13 mouse cellular contexts compared by ENCODE assay signal in genomic region chr2:146561505-146561904, GRCm38 (mm10). TPM values are rescaled to one million over a fixed set of nuclear protein-coding genes. Genes with fewer than 3 reads are reported as not detected.
DNase-seq lines count a peak whose midpoint lies in the region; ATAC-seq lines count a peak whose summit lies in the region.
"Had no signal": no experiment of that assay in that cellular context is flagged by ENCODE, and none has a peak within 500 bp of the region (broad histone marks: within the 10 kb centered on the region; RNA-seq: fewer than 3 reads in every experiment).

No protein-coding gene starts in this region.

- no peak for ATAC-seq in monocyte, adult 5-6 weeks (replicated peaks; ENCODE audit: insufficient number of reproducible peaks, low FRiP score, low TSS enrichment, poor library complexity, severe bottlenecking)
- ATAC-seq in forebrain, embryonic 13.5 days = no peak
- ATAC-seq: liver, postnatal 0 days; midbrain, embryonic 16.5 days had no signal

- no peak overlapping the region for H3K27ac ChIP-seq in heart, embryonic 10.5 days
- H3K27ac ChIP-seq in forebrain, embryonic 13.5 days = no peak overlapping the region
- H3K27ac ChIP-seq: gastrocnemius, adult 2 months had no signal

- no peak overlapping the region for H3K9ac ChIP-seq in forebrain, embryonic 13.5 days
- H3K9ac ChIP-seq: liver, postnatal 0 days had no signal

- no peaks in the 10 kb centered on the region for H3K27me3 ChIP-seq in heart, embryonic 10.5 days (ENCODE audit: insufficient read depth, poor library complexity, severe bottlenecking)
- H3K27me3 ChIP-seq in forebrain, embryonic 13.5 days = no peaks in the 10 kb centered on the region

- no peak overlapping the region for H3K4me3 ChIP-seq in heart, embryonic 10.5 days
- no peak overlapping the region for H3K4me3 ChIP-seq in forebrain, embryonic 13.5 days
- H3K4me3 ChIP-seq: gastrocnemius, adult 2 months had no signal

- WGBS in heart, embryonic 10.5 days = 76% methylated on average over 3 of the region's 3 CpGs
- whole genome bisulfite sequencing in forebrain, embryonic 13.5 days = 73% methylated on average over 3 of the region's 3 CpGs

- no peak overlapping the region for H3K4me2 ChIP-seq in forebrain, embryonic 13.5 days

- peak; percentile 64 for DNase-seq in adrenal gland, postnatal 10 days
- DNase-seq in adrenal gland, adult 2 months = no peak
- peak; percentile 42 to 44 for DNase-seq in heart, postnatal 10 days
- no peak for DNase-seq in heart, embryonic 10.5 days (ENCODE audit: low spot score)
- DNase-seq in urinary bladder, postnatal 14 days (ENCODE audit: low spot score) = peak; percentile 46
- no peak for DNase-seq in urinary bladder, postnatal 36 days (ENCODE audit: low spot score in 2 of 2)
- DNase-seq: gastrocnemius, adult 2 months; kidney, adult 18-20 months; liver, postnatal 0 days; right cerebral cortex, postnatal 14 days had no signal

- no peaks in the 10 kb centered on the region for H3K4me1 ChIP-seq in heart, embryonic 10.5 days
- H3K4me1 ChIP-seq in forebrain, embryonic 13.5 days = no peaks in the 10 kb centered on the region

- H3K9me3 ChIP-seq in heart, embryonic 10.5 days = no peaks in the 10 kb centered on the region
- no peaks in the 10 kb centered on the region for H3K9me3 ChIP-seq in forebrain, embryonic 13.5 days (replicated peaks)

- H3K36me3 ChIP-seq in heart, embryonic 10.5 days = no peaks in the 10 kb centered on the region
- no peaks in the 10 kb centered on the region for H3K36me3 ChIP-seq in forebrain, embryonic 13.5 days (ENCODE audit: poor library complexity, severe bottlenecking)

- intact Hi-C loops in heart, postnatal 10 days (cut with DNase I) = no loop called here

RNA-seq across cellular contexts. Expression of gene Ralgapa2, which starts 49.4 kb away (rescaled TPM):
- 10 to 100 TPM; 30.3 to 30.7 TPM for total RNA-seq in adrenal gland, postnatal 10 days (2021)
- total RNA-seq in adrenal gland, adult 2 months (2021) = 10 to 100 TPM; 22.1 to 28.4 TPM
- polyA plus RNA-seq in adrenal gland, adult 2 months (2012; rRNA removed) = 10.2 and 12.9 TPM in 2 replicates
- 10 to 100 TPM; 32.1 to 32.7 TPM for total RNA-seq in heart, postnatal 10 days (2021)
- 8.9 and 11.5 TPM in 2 replicates for polyA plus RNA-seq in heart, embryonic 10.5 days (2016; fragmentation: Nextera tagmentation; extraction: Ambion mirVana)
- 13.2 to 48.9 TPM (median 23.6 TPM) in 3 replicates for total RNA-seq in monocyte, adult 5-6 weeks (2017)
- polyA plus RNA-seq in forebrain, embryonic 13.5 days (2015; fragmentation: Nextera tagmentation; extraction: Ambion mirVana) = 12.8 and 13.8 TPM in 2 replicates

Comparison
In these comparisons a context has a peak if more than half of its experiments do, and no peak if none do; other contexts are left out.
1. DNase-seq: peak in adrenal gland, postnatal 10 days (single experiment), heart, postnatal 10 days (2 of 2) and urinary bladder, postnatal 14 days (single experiment); none in adrenal gland, adult 2 months (single experiment), heart, embryonic 10.5 days (single experiment) and urinary bladder, postnatal 36 days (0 of 2).